Mouse (Mus musculus) layer of hippocampus, adult 11-12 months (tissue): Measurements from ENCODE around the gene Kmt2c.
"Not testable (repeated sequence)": the region's sequence is repeated elsewhere in the genome, so short reads cannot be mapped to it uniquely, and the experiment has no call there.

ENCODE experiments used
- DNase-seq: peaks from one replicate; pipeline ENCODE4 v3.0.0; 2022; ENCODE audit warnings: low spot score

The Kmt2c gene

DNA sequence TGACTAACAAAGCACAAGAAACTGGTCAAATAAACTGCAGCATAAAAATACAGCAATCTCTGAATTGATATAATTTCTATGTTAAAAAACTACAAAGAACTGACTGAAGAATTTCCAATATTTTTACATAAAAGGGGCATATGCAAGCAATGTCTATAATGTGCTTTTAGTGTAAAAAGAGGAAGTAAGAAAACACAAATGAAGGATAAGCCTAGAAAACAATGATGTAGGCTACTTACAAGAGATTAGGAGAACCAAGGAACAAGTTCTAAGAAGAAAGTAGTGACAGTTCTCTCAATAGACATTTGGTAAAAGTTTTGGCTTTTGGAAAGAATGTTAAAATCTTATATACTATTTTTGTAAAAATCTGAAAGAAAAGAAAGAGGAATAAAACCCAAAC lies 119.4 kb downstream of the Kmt2c start:
- DNase-seq = no peak

- DNase-seq = no peak
These were observed 130.2 kb downstream of the Kmt2c start for GRCm38 (mm10) chr5:25368420-25368819.

DNA sequence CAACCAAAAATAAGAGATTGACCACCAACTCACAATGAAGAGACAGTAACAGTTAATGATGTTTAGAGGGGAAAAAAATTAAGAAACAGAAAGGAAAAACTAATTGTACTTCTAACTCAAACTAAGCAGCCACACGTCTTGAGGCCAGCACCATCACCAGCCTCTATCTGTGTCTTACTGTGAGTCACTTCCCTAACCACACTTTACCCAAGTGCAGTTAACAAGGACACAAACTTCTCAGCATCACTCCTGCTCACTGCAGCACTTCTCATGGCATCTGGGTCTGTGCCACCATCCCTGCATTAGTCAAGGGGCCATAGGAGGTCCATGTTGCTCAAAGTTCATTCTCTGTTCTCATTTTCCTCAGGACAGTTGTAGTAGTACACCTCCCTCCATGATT lies 131.5 kb downstream of the Kmt2c start:
- no peak for DNase-seq

DNA sequence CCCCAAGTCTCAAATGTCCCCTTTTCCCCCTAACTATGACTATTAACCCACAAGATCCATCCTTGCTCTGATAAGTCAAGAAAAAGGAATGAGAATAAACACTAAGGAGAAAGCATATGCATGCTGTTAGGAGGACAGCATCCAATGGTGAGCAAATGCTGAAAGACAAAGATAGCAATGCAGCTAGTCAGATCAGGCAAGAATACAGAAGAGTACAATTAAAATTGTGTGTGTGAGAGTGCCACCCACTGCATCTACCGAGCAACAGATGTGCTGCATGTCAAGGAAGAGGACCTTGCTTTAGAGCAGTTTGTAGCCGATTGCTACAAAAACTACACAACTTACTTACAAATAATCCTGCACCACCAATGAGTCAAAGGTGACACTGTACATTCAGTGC lies 145.1 kb downstream of the Kmt2c start:
- DNase-seq = no peak

GRCm38 (mm10) chr5:25331322-25331721 lies 167.3 kb downstream of the Kmt2c start:
- no peak for DNase-seq

DNA sequence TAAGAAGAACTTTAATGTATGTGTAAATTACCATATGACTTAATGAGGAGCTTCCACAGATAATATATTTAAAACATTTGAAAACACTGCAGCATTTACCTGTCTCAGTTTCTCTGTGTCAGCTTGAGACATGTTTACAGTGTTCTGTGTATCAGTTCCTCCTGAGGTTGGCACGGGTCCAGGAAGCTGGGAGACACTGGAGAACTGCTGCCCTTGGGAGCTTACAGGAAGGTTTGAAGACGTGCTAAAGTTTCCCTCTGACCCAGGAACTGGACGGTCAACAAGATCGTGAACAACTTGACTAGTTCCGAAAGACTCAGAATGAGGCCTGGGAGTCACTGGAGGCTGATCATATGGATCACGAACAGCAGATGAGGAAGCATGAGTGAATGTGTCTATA lies 184.7 kb downstream of the Kmt2c start:
- peak; percentile 23 for DNase-seq

DNA sequence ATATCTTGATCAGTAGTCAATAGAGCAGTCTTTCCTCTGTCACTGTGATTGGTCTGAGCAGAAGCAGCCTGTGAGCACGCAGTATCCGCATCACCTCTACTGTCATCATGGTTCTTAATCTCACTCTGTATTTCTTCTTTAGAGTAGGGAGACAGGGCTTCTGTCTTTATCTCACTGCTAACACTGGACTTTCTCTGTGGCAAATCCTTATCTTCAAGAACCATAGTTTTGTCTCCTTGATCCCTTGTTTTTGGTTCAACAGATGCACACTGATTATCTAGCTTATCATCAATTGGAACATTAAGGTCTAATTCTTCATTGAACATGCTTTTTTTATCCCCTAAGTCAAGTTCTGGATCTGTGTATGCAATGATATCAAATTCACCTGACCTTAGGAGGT lies 188.4 kb downstream of the Kmt2c start:
- DNase-seq = no peak

- DNase-seq = peak; percentile 66
These were observed 201.8 kb downstream of the Kmt2c start for GRCm38 (mm10) chr5:25296830-25297229.

DNA sequence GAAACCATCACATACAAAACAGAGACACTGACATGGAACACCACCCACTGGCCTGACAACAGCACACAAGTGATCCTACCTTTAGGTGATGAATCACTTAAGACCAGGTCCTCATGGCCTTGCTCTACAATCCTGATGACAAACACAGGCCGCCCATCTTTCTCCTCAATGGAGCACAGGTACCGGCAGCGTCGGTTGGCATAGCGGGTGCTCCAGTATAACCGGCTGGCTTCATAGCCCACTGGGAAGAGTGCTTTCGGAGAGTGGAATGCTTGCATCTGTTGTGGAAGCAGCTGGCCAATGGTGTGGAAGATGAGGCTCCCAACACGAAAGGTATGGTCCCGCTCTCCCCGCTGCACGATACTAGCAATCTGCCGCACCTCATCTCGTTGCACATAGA lies 214.6 kb downstream of the Kmt2c start:
- DNase-seq = no peak

GRCm38 (mm10) chr5:25276365-25276764 lies 222.2 kb downstream of the Kmt2c start:
- no peak for DNase-seq

GRCm38 (mm10) chr5:25275629-25276028 lies 223.0 kb downstream of the Kmt2c start:
- no peak for DNase-seq

- DNase-seq = no peak
These were observed 230.2 kb downstream of the Kmt2c start for GRCm38 (mm10) chr5:25268258-25268888.

GRCm38 (mm10) chr5:25262266-25262665 lies 236.3 kb downstream of the Kmt2c start:
- no peak for DNase-seq

DNA sequence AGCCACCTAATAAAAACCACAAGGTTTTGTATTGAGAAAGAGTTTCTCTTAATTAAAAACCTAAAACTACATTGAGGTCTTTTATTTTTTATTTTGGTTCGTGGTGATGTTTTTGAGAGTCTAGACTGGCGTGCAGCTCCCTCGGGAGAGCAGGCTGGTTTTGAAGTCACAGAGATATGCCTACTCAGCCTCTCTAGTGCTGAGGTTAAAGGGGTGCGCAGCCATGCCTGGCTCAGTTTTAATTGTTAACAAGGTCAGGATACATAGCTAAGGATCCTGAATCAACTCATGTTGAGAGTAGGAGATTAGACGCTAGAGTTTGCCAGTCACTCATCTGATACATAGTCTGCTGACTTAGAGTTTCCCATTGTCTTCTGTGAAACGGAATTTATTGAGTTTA lies 237.1 kb downstream of the Kmt2c start:
- no peak for DNase-seq

DNA sequence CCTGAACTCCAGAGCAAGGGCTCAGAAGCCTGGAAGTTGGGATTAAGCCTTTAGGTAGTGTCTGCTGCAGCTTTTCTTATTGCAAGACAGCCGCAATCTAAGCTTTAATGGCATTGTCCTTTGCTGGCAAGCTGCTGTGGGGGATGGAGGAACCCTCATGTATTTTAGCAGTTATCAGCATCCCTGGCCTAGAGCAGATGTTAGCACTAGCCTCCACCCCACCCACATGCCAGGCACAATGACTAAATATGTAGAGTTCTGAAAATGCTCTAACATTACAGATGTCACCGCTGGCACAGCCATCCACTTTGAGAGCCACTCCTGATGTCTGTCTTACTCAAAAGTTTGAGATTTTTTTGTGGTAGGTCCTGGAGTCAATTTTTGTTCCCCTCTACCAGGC lies 241.9 kb downstream of the Kmt2c start:
- DNase-seq = peak; percentile 20

GRCm38 (mm10) chr5:25254491-25254890 lies 244.1 kb downstream of the Kmt2c start:
- DNase-seq = no peak

GRCm38 (mm10) chr5:25252825-25253544 lies 245.6 kb downstream of the Kmt2c start:
- DNase-seq = no peak

- no peak for DNase-seq
These were observed 246.2 kb downstream of the Kmt2c start for GRCm38 (mm10) chr5:25252423-25252822.

- no peak for DNase-seq
These were observed 251.5 kb downstream of the Kmt2c start for GRCm38 (mm10) chr5:25247036-25247435.

- no peak for DNase-seq
These were observed 252.1 kb downstream of the Kmt2c start for GRCm38 (mm10) chr5:25246473-25246865.

DNA sequence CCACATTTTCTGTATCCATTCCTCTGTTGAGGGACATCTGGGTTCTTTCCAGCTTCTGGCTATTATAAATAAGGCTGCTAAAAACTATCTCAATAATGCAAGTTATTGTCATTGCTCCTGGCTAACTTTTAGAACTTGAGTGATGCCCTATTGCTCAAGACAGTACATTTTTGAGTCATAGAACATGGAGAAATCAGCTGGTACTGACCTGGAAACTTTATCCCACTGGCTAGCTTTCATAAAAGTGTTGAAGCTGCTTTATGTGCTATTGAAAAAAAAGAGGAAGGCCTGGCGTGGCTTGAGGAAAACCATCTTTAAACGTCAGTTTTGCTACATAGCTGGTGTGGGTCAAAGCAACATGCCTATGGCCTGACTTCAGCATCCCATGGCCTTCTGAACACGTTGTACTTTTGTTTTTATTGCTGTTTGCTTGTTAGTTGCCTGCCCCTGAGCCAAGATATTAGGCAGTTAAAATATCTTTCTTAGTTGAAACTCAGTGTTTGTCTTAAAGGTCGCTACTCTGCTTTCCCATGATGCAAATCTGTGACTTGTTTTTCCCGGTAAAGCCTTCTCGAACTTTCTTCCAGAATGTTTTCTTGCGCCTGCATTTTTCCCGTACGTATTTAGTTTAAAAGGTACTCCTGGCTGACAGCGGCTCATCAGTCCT lies 252.6 kb downstream of the Kmt2c start:
- DNase-seq = no peak

GRCm38 (mm10) chr5:25243101-25243500 lies 255.5 kb downstream of the Kmt2c start:
- no peak for DNase-seq

DNA sequence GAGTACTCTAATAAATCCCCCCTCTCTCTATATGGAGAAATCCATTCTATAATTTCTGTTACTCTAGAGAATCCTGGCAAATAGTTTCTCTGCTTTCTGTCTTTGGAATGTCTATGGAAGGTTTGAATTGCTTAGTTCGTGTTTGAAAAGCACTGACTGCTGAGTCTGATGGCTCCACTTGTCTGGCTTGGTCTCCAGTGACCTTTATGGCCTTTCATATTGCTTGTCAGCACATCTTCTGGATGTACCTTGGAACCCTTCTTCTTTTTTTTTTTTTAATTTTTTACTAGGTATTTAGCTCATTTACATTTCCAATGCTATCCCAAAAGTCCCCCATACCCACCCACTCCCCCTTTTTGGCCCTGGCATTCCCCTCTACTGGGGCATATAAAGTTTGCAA lies 274.2 kb downstream of the Kmt2c start:
- not testable (repeated sequence) for DNase-seq
